Mouse (Mus musculus): ENCODE measurements around the gene Styx. TPM values are rescaled to one million over a fixed set of nuclear protein-coding genes. Genes with fewer than 3 reads are reported as not detected.
A peak's percentile ranks its signal among the peaks of the same experiment; 100 is the strongest.

Styx gene
- polyA plus RNA-seq, 1 experiment: 19.3 TPM

GRCm38 (mm10) chr14:45451090-45451489 lies 100.2 kb downstream of the Styx start:
- no peaks in the 10 kb centered on the region for H3K27me3 ChIP-seq (ENCODE audit: control insufficient read depth, insufficient read depth, low read length)
- no peaks in the 10 kb centered on the region for H3K4me1 ChIP-seq (ENCODE audit: control insufficient read depth, insufficient read depth, insufficient read length, low read length)
- no peaks in the 10 kb centered on the region for H3K36me3 ChIP-seq (ENCODE audit: control insufficient read depth, insufficient read depth, low read length)
- WGBS: 55% methylated on average over 2 of the region's 2 CpGs
- TF ChIP-seq POLR2A (IDR thresholded peaks at IDR 0.05; ENCODE audit: low read depth, low read length): no peak
- no peak for TF ChIP-seq CTCF (IDR thresholded peaks at IDR 0.05; ENCODE audit: extremely low read depth, insufficient read length, insufficient replicate concordance, low read depth, low read length)
- no peak overlapping the region for H3K27ac ChIP-seq (ENCODE audit: insufficient read depth, low read depth, low read length)
- no peak overlapping the region for H3K4me3 ChIP-seq (ENCODE audit: low read depth, low read length)

GRCm38 (mm10) chr14:45452148-45452547 lies 101.3 kb downstream of the Styx start:
- Histone ChIP-seq H3K27ac (ENCODE audit: insufficient read depth, low read depth, low read length) (0 out of 2 replicates have a peak overlapping the region, but pooled peaks have one; percentile 10), H3K36me3 (ENCODE audit: control insufficient read depth, insufficient read depth, low read length) (no peaks in the 10 kb centered on the region), H3K27me3 (ENCODE audit: control insufficient read depth, insufficient read depth, low read length) (no peaks in the 10 kb centered on the region), H3K4me1 (ENCODE audit: control insufficient read depth, insufficient read depth, insufficient read length, low read length) (0 out of 2 replicates have a peak, but pooled peaks cover 3% of the 10 kb centered on the region), H3K4me3 (ENCODE audit: low read depth, low read length) (no peak overlapping the region)
- TF ChIP-seq CTCF (IDR thresholded peaks at IDR 0.05; ENCODE audit: extremely low read depth, insufficient read length, insufficient replicate concordance, low read depth, low read length) (no peak), POLR2A (IDR thresholded peaks at IDR 0.05; ENCODE audit: low read depth, low read length) (no peak)
- WGBS: 50% methylated on average over 4 of the region's 4 CpGs

GRCm38 (mm10) chr14:45452861-45453512 lies 102.1 kb downstream of the Styx start:
- TF ChIP-seq CTCF (IDR thresholded peaks at IDR 0.05; ENCODE audit: extremely low read depth, insufficient read length, insufficient replicate concordance, low read depth, low read length): no peak
- no peak for TF ChIP-seq POLR2A (IDR thresholded peaks at IDR 0.05; ENCODE audit: low read depth, low read length)
- no peak overlapping the region for H3K4me3 ChIP-seq (ENCODE audit: low read depth, low read length)
- H3K27ac ChIP-seq (ENCODE audit: insufficient read depth, low read depth, low read length): no peak overlapping the region

GRCm38 (mm10) chr14:45453538-45454233 lies 102.8 kb downstream of the Styx start:
- Histone ChIP-seq H3K36me3 (ENCODE audit: control insufficient read depth, insufficient read depth, low read length) (no peaks in the 10 kb centered on the region), H3K4me1 (ENCODE audit: control insufficient read depth, insufficient read depth, insufficient read length, low read length) (0 out of 2 replicates have a peak, but pooled peaks cover 3% of the 10 kb centered on the region), H3K27ac (ENCODE audit: insufficient read depth, low read depth, low read length) (peak overlapping the region; percentile 38), H3K4me3 (ENCODE audit: low read depth, low read length) (no peak overlapping the region), H3K27me3 (ENCODE audit: control insufficient read depth, insufficient read depth, low read length) (no peaks in the 10 kb centered on the region)
- no peak for TF ChIP-seq POLR2A (IDR thresholded peaks at IDR 0.05; ENCODE audit: low read depth, low read length)
- no peak for TF ChIP-seq CTCF (IDR thresholded peaks at IDR 0.05; ENCODE audit: extremely low read depth, insufficient read length, insufficient replicate concordance, low read depth, low read length)
- WGBS: 74% methylated on average over 5 of the region's 5 CpGs

More at GRCm38 (mm10) chr14:45452861-45453512, 102.1 kb downstream of the Styx start:
- Histone ChIP-seq H3K4me1 (ENCODE audit: control insufficient read depth, insufficient read depth, insufficient read length, low read length) (0 out of 2 replicates have a peak, but pooled peaks cover 3% of the 10 kb centered on the region), H3K27me3 (ENCODE audit: control insufficient read depth, insufficient read depth, low read length) (no peaks in the 10 kb centered on the region), H3K36me3 (ENCODE audit: control insufficient read depth, insufficient read depth, low read length) (no peaks in the 10 kb centered on the region)
- WGBS: 12% methylated on average over 11 of the region's 11 CpGs

GRCm38 (mm10) chr14:45455651-45456501 lies 105.0 kb downstream of the Styx start:
- no peak overlapping the region for H3K27ac ChIP-seq (ENCODE audit: insufficient read depth, low read depth, low read length)
- no peak overlapping the region for H3K4me3 ChIP-seq (ENCODE audit: low read depth, low read length)
- H3K4me1 ChIP-seq (ENCODE audit: control insufficient read depth, insufficient read depth, insufficient read length, low read length): 0 out of 2 replicates have a peak, but pooled peaks cover 3% of the 10 kb centered on the region
- H3K36me3 ChIP-seq (ENCODE audit: control insufficient read depth, insufficient read depth, low read length): no peaks in the 10 kb centered on the region
- TF ChIP-seq CTCF (IDR thresholded peaks at IDR 0.05; ENCODE audit: extremely low read depth, insufficient read length, insufficient replicate concordance, low read depth, low read length): no peak
- no peak for TF ChIP-seq POLR2A (IDR thresholded peaks at IDR 0.05; ENCODE audit: low read depth, low read length)
- 56% methylated on average over 12 of the region's 12 CpGs for WGBS
- H3K27me3 ChIP-seq (ENCODE audit: control insufficient read depth, insufficient read depth, low read length): no peaks in the 10 kb centered on the region

DNA sequence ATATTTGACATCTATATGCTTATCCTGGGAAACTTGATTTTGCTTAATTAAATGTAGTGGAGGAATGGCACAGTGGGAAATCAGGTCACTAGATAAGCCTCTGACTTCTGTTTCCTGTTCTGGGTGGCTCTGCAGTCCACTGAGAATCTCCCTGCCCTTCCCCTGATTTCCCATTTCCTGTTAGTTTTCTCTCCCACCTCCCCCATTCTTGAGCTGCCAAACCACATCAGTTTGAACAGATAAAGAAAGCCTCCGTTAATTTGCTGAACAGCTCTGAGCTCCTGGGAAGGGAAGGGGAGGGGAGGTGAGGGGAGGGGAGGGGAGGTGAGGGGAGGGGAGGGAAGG lies 105.6 kb downstream of the Styx start:
- H3K4me3 ChIP-seq (ENCODE audit: low read depth, low read length): no peak overlapping the region
- 0 out of 2 replicates have a peak, but pooled peaks cover 3% of the 10 kb centered on the region for H3K4me1 ChIP-seq (ENCODE audit: control insufficient read depth, insufficient read depth, insufficient read length, low read length)
- WGBS: 15% methylated on average over 1 of the region's 1 CpGs
- H3K36me3 ChIP-seq (ENCODE audit: control insufficient read depth, insufficient read depth, low read length): no peaks in the 10 kb centered on the region
- H3K27me3 ChIP-seq (ENCODE audit: control insufficient read depth, insufficient read depth, low read length): no peaks in the 10 kb centered on the region
- no peak for TF ChIP-seq CTCF (IDR thresholded peaks at IDR 0.05; ENCODE audit: extremely low read depth, insufficient read length, insufficient replicate concordance, low read depth, low read length)
- TF ChIP-seq POLR2A (IDR thresholded peaks at IDR 0.05; ENCODE audit: low read depth, low read length): no peak
- no peak overlapping the region for H3K27ac ChIP-seq (ENCODE audit: insufficient read depth, low read depth, low read length)
